Mouse (Mus musculus) forebrain, postnatal 0 days (tissue): ENCODE results near the gene Mcemp1. TPM values are rescaled to one million over a fixed set of nuclear protein-coding genes. Genes with fewer than 3 reads are reported as not detected.

Experiments
- ATAC-seq: fragments of 200-750 bp; cut with Nextera tagmentation; 2 replicates; pipeline ENCODE4 v1.8.0; 2017; ENCODE audit warnings: mild to moderate bottlenecking, moderate library complexity
- DNase-seq: peaks from one replicate; pipeline ENCODE4 v3.0.0-alpha.2; 2015
- H3K27ac ChIP-seq: fragments of 300-500 bp; sonication (generic); 2 replicates; pipeline ENCODE4 v1.5.1; 2014; ENCODE audit warnings: low read depth, mild to moderate bottlenecking, antibody characterized with exemption, low read length, moderate library complexity, mixed read lengths
- H3K27me3 ChIP-seq: fragments of 300-500 bp; sonication (generic); 2 replicates; pipeline ENCODE4 v1.6.1; 2014; ENCODE audit warnings: mild to moderate bottlenecking, low read length, mixed read lengths; ENCODE audit not compliant: insufficient read depth
- H3K36me3 ChIP-seq: fragments of 300-500 bp; sonication (generic); 2 replicates; pipeline ENCODE4 v1.6.1; 2014; ENCODE audit warnings: mild to moderate bottlenecking, moderate library complexity; ENCODE audit not compliant: insufficient read depth
- H3K4me1 ChIP-seq: fragments of 300-500 bp; sonication (generic); 2 replicates; pipeline ENCODE4 v1.6.1; 2014; ENCODE audit warnings: antibody characterized with exemption; ENCODE audit not compliant: insufficient read depth
- H3K4me2 ChIP-seq: fragments of 300-500 bp; sonication (generic); 2 replicates; pipeline ENCODE4 v1.6.1; 2014; ENCODE audit warnings: low read depth, mild to moderate bottlenecking, moderate library complexity
- H3K4me3 ChIP-seq: fragments of 300-500 bp; sonication (generic); 2 replicates; pipeline ENCODE4 v1.5.1; 2014; ENCODE audit warnings: low read depth, low read length, mixed read lengths
- H3K9ac ChIP-seq: fragments of 300-500 bp; sonication (generic); 2 replicates; pipeline ENCODE4 v1.6.1; 2014; ENCODE audit warnings: mild to moderate bottlenecking
- H3K9me3 ChIP-seq: fragments of 300-500 bp; sonication (generic); 2 replicates; pipeline ENCODE4 v1.6.1; 2016; ENCODE audit warnings: low read length
- CTCF ChIP-seq: sonication (generic); IDR thresholded peaks from 2 replicates; pipeline ENCODE4 v1.5.1; 2016; ENCODE audit warnings: antibody characterized with exemption, control low read depth, low read depth
- WGBS: fragments of 180-500 bp; shearing (Covaris S2); extraction: QIAGEN DNeasy Blood & Tissue Kit; methylation state at CpG from one replicate; pipeline ENCODE4 v1.1.7; 2014; 5-methylcytosine and 5-hydroxymethylcytosine counted together
- polyA plus RNA-seq: library from polyadenylated mRNA; unstranded; fragments of >200 nt; fragmentation: Nextera tagmentation; extraction: Ambion mirVana; gene quantifications from 2 replicates; pipeline ENCODE4 v1.2.1, GENCODE M21; 2015
- total RNA-seq: library from RNA; depleted of rRNA; stranded (reverse); fragments of >200 nt; gene quantifications from 2 replicates; pipeline ENCODE4 v1.2.3, GENCODE M21; 2014

Gene Mcemp1
- total and polyA plus RNA-seq, 2 experiments from 2014 or later, result 0.19 to 0.40 TPM

GRCm38 (mm10) chr8:3630647-3631477 lies 34.7 kb upstream of the Mcemp1 start, which contains the start of gene Stxbp2:
Stxbp2 (plus strand) TSS chr8:3630955.
- DNase-seq (peak; percentile 83), ATAC-seq (peak; percentile 93)
- TF ChIP-seq CTCF, result peak; percentile 16; the same call in 1 of the 2 replicates
- H3K4me3 ChIP-seq, result peak within 1 kb of the TSS; percentile 50
- peak within 1 kb of the TSS; percentile 64 for H3K4me2 ChIP-seq
- peak within 1 kb of the TSS; percentile 29; the same call in 1 of the 2 replicates for H3K27ac ChIP-seq
- no peaks in the 10 kb centered on the region for H3K27me3 ChIP-seq
- H3K9me3 ChIP-seq, result no peaks in the 10 kb centered on the region
- peaks cover 6% of the 10 kb centered on the region for H3K36me3 ChIP-seq
- H3K4me1 ChIP-seq, result peaks cover 7% of the 10 kb centered on the region; the same call in 1 of the 2 replicates
- peak within 1 kb of the TSS; percentile 44 for H3K9ac ChIP-seq
- 6% methylated on average over 47 of the region's 47 CpGs for WGBS

GRCm38 (mm10) chr8:3631478-3631875 lies 34.1 kb upstream of the Mcemp1 start:
- no peak for TF ChIP-seq CTCF
- peak overlapping the region; percentile 64 for H3K4me2 ChIP-seq
- ATAC-seq, result no peak
- peaks cover 6% of the 10 kb centered on the region for H3K36me3 ChIP-seq
- no peaks in the 10 kb centered on the region for H3K9me3 ChIP-seq
- DNase-seq, result no peak
- no peak overlapping the region for H3K27ac ChIP-seq
- H3K4me3 ChIP-seq, result peak overlapping the region; percentile 50
- H3K27me3 ChIP-seq, result no peaks in the 10 kb centered on the region
- WGBS, result 22% methylated on average over 8 of the region's 8 CpGs
- peak overlapping the region; percentile 44; the same call in 1 of the 2 replicates for H3K9ac ChIP-seq
- H3K4me1 ChIP-seq, result peaks cover 7% of the 10 kb centered on the region; the same call in 1 of the 2 replicates

- H3K4me2 ChIP-seq, result no peak overlapping the region
- no peak for ATAC-seq
- no peaks in the 10 kb centered on the region for H3K9me3 ChIP-seq
- no peak overlapping the region for H3K4me3 ChIP-seq
- 28% methylated on average over 5 of the region's 5 CpGs for WGBS
- no peaks in the 10 kb centered on the region for H3K4me1 ChIP-seq
- no peaks in the 10 kb centered on the region for H3K27me3 ChIP-seq
- no peak overlapping the region for H3K27ac ChIP-seq
- no peaks in the 10 kb centered on the region; the same call in 1 of the 2 replicates for H3K36me3 ChIP-seq
- H3K9ac ChIP-seq, result no peak overlapping the region
- no peak for DNase-seq
- no peak for TF ChIP-seq CTCF
These were observed 19.8 kb upstream of the Mcemp1 start for GRCm38 (mm10) chr8:3645804-3646203.

GRCm38 (mm10) chr8:3646824-3647531 lies 18.6 kb upstream of the Mcemp1 start:
- no peak for DNase-seq
- no peak overlapping the region for H3K9ac ChIP-seq
- no peak for ATAC-seq
- H3K27me3 ChIP-seq, result no peaks in the 10 kb centered on the region
- 84% methylated on average over 6 of the region's 6 CpGs for WGBS
- no peak overlapping the region for H3K4me2 ChIP-seq
- no peak overlapping the region for H3K4me3 ChIP-seq
- H3K4me1 ChIP-seq, result no peaks in the 10 kb centered on the region
- no peaks in the 10 kb centered on the region for H3K36me3 ChIP-seq
- H3K27ac ChIP-seq, result no peak overlapping the region
- no peak for TF ChIP-seq CTCF
- no peaks in the 10 kb centered on the region for H3K9me3 ChIP-seq

GRCm38 (mm10) chr8:3647561-3647960 lies 18.0 kb upstream of the Mcemp1 start:
- ATAC-seq (no peak), DNase-seq (no peak)
- Histone ChIP-seq H3K9ac (no peak overlapping the region), H3K36me3 (no peaks in the 10 kb centered on the region), H3K4me2 (no peak overlapping the region), H3K27ac (no peak overlapping the region), H3K4me1 (no peaks in the 10 kb centered on the region), H3K4me3 (no peak overlapping the region), H3K27me3 (no peaks in the 10 kb centered on the region), H3K9me3 (no peaks in the 10 kb centered on the region)
- 78% methylated on average over 4 of the region's 4 CpGs for WGBS
- no peak for TF ChIP-seq CTCF

GRCm38 (mm10) chr8:3648268-3648667 lies 17.3 kb upstream of the Mcemp1 start:
- WGBS, result 79% methylated on average over 2 of the region's 2 CpGs
- DNase-seq, result no peak

GRCm38 (mm10) chr8:3648990-3649389 lies 16.6 kb upstream of the Mcemp1 start:
- Histone ChIP-seq H3K27ac (no peak overlapping the region), H3K4me3 (no peak overlapping the region), H3K36me3 (no peaks in the 10 kb centered on the region), H3K9ac (no peak overlapping the region), H3K9me3 (no peaks in the 10 kb centered on the region), H3K27me3 (no peaks in the 10 kb centered on the region), H3K4me1 (no peaks in the 10 kb centered on the region), H3K4me2 (no peak overlapping the region)
- DNase-seq, result no peak
- TF ChIP-seq CTCF, result no peak
- no peak for ATAC-seq
- 40% methylated on average over 1 of the region's 1 CpGs for WGBS

More at GRCm38 (mm10) chr8:3648268-3648667, 17.3 kb upstream of the Mcemp1 start:
- Histone ChIP-seq H3K4me1 (no peaks in the 10 kb centered on the region), H3K4me2 (no peak overlapping the region), H3K27me3 (no peaks in the 10 kb centered on the region), H3K9me3 (no peaks in the 10 kb centered on the region), H3K4me3 (no peak overlapping the region), H3K9ac (no peak overlapping the region), H3K27ac (no peak overlapping the region), H3K36me3 (no peaks in the 10 kb centered on the region)
- no peak for ATAC-seq
- TF ChIP-seq CTCF, result no peak
